Mouse (Mus musculus) WW6 (cell line): ENCODE measurements around the gene Clca3a2.
"Not testable (repeated sequence)": the region's sequence is repeated elsewhere in the genome, so short reads cannot be mapped to it uniquely, and the experiment has no call there.

ENCODE experiments used
- DNase-seq: peaks from one replicate; pipeline ENCODE4 v3.0.0-alpha.2; 2013; ENCODE audit warnings: low read depth, low spot score

The Clca3a2 gene

GRCm38 (mm10) chr3:144747706-144748105 lies 71.6 kb downstream of the Clca3a2 start:
- DNase-seq, result not testable (repeated sequence)
